ENCODE assay signal across 10 mouse cellular contexts in the genomic region with DNA sequence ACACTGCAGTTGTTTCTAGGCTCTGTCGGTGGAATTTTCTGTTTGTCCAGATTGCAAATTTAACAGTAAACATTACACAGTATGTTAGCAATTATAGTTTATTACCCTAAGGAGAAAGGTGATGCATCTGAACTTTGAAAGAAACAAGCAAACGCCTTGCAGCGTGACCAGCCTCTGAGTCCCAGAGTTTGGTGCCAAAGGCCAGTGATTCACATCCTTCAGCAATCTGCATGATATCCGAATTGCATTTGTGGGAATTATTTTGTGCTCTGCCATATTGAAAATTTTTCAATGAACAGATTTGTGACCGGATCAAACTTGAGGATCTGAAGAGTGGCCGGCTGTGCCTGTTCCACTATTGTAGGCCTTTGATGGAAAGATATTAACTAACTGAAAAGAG. TPM values are rescaled to one million over a fixed set of nuclear protein-coding genes. Genes with fewer than 3 reads are reported as not detected.
A peak's percentile ranks its signal among the peaks of the same experiment; 100 is the strongest.
DNase-seq lines count a peak whose midpoint lies in the region; ATAC-seq and TF ChIP-seq lines count a peak whose summit lies in the region.
"Had no signal": no experiment of that assay in that cellular context is flagged by ENCODE, and none has a peak within 500 bp of the region (broad histone marks: within the 10 kb centered on the region; RNA-seq: fewer than 3 reads in every experiment).

No protein-coding gene starts in this region.

- DNase-seq in adrenal gland, postnatal 10 days: peak; percentile 14
- no peak for DNase-seq in adrenal gland, adult 18-20 months (ENCODE audit: low spot score in 2 of 2)
- no peak for DNase-seq in kidney, postnatal 0 days (ENCODE audit: low spot score)
- no peak for DNase-seq in kidney, postnatal 4 days
- DNase-seq in spleen, postnatal 36 days (ENCODE audit: low spot score in 2 of 2): no peak
- DNase-seq in layer of hippocampus, adult 11-12 months (ENCODE audit: low spot score): no peak
- DNase-seq: gastrocnemius, postnatal 14 days had no signal

- H3K27ac ChIP-seq in kidney, postnatal 0 days: no peak overlapping the region
- no peak overlapping the region for H3K27ac ChIP-seq in hindbrain, embryonic 13.5 days
- peak overlapping the region; percentile 75; the same call in 1 of the 2 replicates for H3K27ac ChIP-seq in midbrain, embryonic 15.5 days
- H3K27ac ChIP-seq: liver, embryonic 14.5 days had no signal

- TF ChIP-seq CTCF in kidney, postnatal 0 days (IDR thresholded peaks at IDR 0.05; ENCODE audit: low read depth): no peak

- peak overlapping the region; percentile 49; the same call in 1 of the 2 replicates for H3K4me3 ChIP-seq in kidney, postnatal 0 days (replicated peaks; ENCODE audit: low read depth, low read length)
- peak overlapping the region; percentile 66 for H3K4me3 ChIP-seq in hindbrain, embryonic 13.5 days
- H3K4me3 ChIP-seq in midbrain, embryonic 15.5 days: peak overlapping the region; percentile 64

- H3K27me3 ChIP-seq in kidney, postnatal 0 days (ENCODE audit: insufficient read depth, low read length): no peaks in the 10 kb centered on the region
- peaks cover 19% of the 10 kb centered on the region for H3K27me3 ChIP-seq in hindbrain, embryonic 13.5 days
- H3K27me3 ChIP-seq in midbrain, embryonic 15.5 days (replicated peaks): no peaks in the 10 kb centered on the region

- ATAC-seq in kidney, postnatal 0 days (replicated peaks; ENCODE audit: low FRiP score, low read depth): no peak
- no peak for ATAC-seq in hindbrain, embryonic 13.5 days (ENCODE audit: low FRiP score)
- ATAC-seq in midbrain, embryonic 15.5 days (replicated peaks): no peak

- WGBS in kidney, postnatal 0 days: 50% methylated on average over 6 of the region's 6 CpGs
- WGBS in hindbrain, embryonic 13.5 days: 72% methylated on average over 6 of the region's 6 CpGs
- WGBS in midbrain, embryonic 15.5 days: 53% methylated on average over 6 of the region's 6 CpGs

- H3K36me3 ChIP-seq in kidney, postnatal 0 days (ENCODE audit: insufficient read depth, low read length): no peaks in the 10 kb centered on the region
- no peaks in the 10 kb centered on the region for H3K36me3 ChIP-seq in hindbrain, embryonic 13.5 days
- no peaks in the 10 kb centered on the region for H3K36me3 ChIP-seq in midbrain, embryonic 15.5 days (replicated peaks)

- H3K9me3 ChIP-seq in kidney, postnatal 0 days (replicated peaks; ENCODE audit: low read length): no peaks in the 10 kb centered on the region
- H3K9me3 ChIP-seq in hindbrain, embryonic 13.5 days: no peaks in the 10 kb centered on the region
- no peaks in the 10 kb centered on the region for H3K9me3 ChIP-seq in midbrain, embryonic 15.5 days

- no peak overlapping the region for H3K9ac ChIP-seq in kidney, postnatal 0 days (ENCODE audit: low read depth, low read length)
- H3K9ac ChIP-seq in hindbrain, embryonic 13.5 days: peak overlapping the region; percentile 81
- H3K9ac ChIP-seq in midbrain, embryonic 15.5 days: peak overlapping the region; percentile 74
- H3K9ac ChIP-seq: liver, embryonic 14.5 days had no signal

- H3K4me2 ChIP-seq in kidney, postnatal 0 days (ENCODE audit: low read length): peak overlapping the region; percentile 97
- peak overlapping the region; percentile 85 for H3K4me2 ChIP-seq in hindbrain, embryonic 13.5 days
- H3K4me2 ChIP-seq in midbrain, embryonic 15.5 days: peak overlapping the region; percentile 86

- peaks cover 4% of the 10 kb centered on the region; the same call in 1 of the 2 replicates for H3K4me1 ChIP-seq in kidney, postnatal 0 days (replicated peaks; ENCODE audit: insufficient read depth, low read length)
- H3K4me1 ChIP-seq in hindbrain, embryonic 13.5 days (replicated peaks): peaks cover 30% of the 10 kb centered on the region
- H3K4me1 ChIP-seq in midbrain, embryonic 15.5 days: peaks cover 14% of the 10 kb centered on the region; the same call in 1 of the 2 replicates

RNA-seq across cellular contexts. Expression of gene Rapgef4, which starts 0.9 kb away (rescaled TPM):
- 100 to 1,000 TPM; 131 to 173 TPM for total RNA-seq in adrenal gland, postnatal 10 days (2021)
- total RNA-seq in adrenal gland, adult 18-20 months (2021): 100 to 1,000 TPM in 1 of 2 experiments, 10 to 100 TPM in 1; 43.3 to 279 TPM
- polyA plus RNA-seq in kidney, postnatal 0 days (2015; fragmentation: Nextera tagmentation; extraction: Ambion mirVana): 4.6 and 4.8 TPM in 2 replicates
- 16.7 and 17.8 TPM in 2 replicates for polyA plus RNA-seq in hindbrain, embryonic 13.5 days (2015; fragmentation: Nextera tagmentation; extraction: Ambion mirVana)
- polyA plus RNA-seq in midbrain, embryonic 15.5 days (2015; fragmentation: Nextera tagmentation; extraction: Ambion mirVana): 36.9 and 42.9 TPM in 2 replicates
